Mouse (Mus musculus): Measurements from ENCODE around the gene Brwd1. TPM values are rescaled to one million over a fixed set of nuclear protein-coding genes. Genes with fewer than 3 reads are reported as not detected.

Brwd1 gene
- polyA plus RNA-seq, 1 experiment from 2014 or later, result 130 TPM

DNA sequence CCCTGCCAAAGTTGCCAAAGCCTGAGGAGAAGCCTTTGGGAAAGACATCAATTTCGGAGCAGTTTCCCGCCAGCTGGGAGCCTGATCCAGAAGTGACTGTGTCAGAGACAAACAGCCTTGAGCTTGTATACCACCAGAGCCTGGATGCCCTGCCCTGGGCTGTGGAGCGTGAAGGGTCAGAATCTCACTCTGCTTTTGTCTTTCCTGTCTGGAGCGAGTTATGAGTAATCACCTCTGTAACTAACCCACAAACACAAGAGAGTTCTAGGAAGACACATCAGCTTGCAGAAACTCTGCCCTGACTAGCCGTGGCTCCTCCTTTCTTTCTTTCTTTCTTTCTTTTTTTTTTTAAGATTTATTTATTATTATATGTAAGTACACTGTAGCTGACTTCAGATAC, 13.6 kb upstream of the Brwd1 start:
- DNase-seq (ENCODE audit: low spot score), result no peak
- Histone ChIP-seq H3K27ac (replicated peaks) (no peak overlapping the region), H3K36me3 (replicated peaks) (no peaks in the 10 kb centered on the region), H3K4me1 (peaks cover 8% of the 10 kb centered on the region), H3K4me3 (no peak overlapping the region), H3K27me3 (replicated peaks; ENCODE audit: low read depth, poor library complexity, severe bottlenecking) (no peaks in the 10 kb centered on the region), H3K9me3 (no peaks in the 10 kb centered on the region)
- 83% methylated on average over 5 of the region's 5 CpGs for WGBS

DNA sequence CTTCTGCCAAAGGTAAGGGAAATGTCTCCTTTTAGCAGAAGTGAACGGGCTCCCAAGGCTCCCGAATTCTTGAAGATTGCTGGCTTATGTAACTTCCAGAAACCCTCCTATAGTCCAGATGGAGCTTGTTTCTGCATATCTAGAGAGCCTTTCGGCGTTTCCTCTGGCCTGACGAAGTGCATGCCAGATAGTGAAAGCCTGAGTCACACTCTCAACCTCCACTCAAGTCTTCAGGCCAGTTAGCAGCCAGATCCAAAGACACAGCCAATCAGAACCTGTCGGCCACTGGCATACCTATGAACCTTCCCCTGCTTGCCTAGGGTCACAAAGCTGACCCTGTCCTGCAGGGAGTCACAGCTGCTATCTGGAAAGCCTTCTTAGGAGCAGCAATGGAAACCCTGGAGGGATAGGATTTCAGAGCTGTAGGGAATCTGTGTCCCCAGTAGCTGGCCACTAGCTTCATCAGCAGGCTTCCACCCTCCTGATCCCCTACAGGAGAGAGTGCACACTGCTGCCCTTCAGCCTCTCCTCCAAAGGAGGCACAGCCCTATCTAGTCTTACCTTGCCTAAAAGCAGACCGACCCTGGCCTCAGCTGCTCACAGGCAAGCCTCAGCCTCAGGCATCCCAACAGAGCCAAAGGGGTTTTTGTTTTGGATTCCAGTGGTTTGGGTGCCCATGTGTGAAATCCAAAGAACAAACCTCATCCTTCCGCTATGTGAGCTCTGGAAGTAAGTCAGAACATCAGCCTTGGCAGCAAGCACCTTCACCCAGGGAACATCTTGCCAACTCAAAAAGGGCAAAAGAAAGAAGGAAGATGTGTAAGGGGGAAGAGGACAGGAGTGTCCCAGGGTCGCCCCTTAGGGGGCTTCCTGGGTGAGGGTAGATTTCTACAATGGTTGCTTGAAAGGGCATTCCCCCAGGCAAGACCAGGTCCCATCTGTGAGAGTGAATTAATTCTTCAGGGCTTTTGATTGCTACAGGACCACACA, 9.5 kb upstream of the Brwd1 start:
- Histone ChIP-seq H3K36me3 (replicated peaks) (no peaks in the 10 kb centered on the region), H3K4me1 (peaks cover 30% of the 10 kb centered on the region), H3K9me3 (no peaks in the 10 kb centered on the region), H3K4me3 (no peak overlapping the region), H3K27ac (replicated peaks) (no peak overlapping the region), H3K27me3 (replicated peaks; ENCODE audit: low read depth, poor library complexity, severe bottlenecking) (no peaks in the 10 kb centered on the region)
- DNase-seq (ENCODE audit: low spot score), result no peak
- WGBS, result 61% methylated on average over 9 of the region's 9 CpGs

DNA sequence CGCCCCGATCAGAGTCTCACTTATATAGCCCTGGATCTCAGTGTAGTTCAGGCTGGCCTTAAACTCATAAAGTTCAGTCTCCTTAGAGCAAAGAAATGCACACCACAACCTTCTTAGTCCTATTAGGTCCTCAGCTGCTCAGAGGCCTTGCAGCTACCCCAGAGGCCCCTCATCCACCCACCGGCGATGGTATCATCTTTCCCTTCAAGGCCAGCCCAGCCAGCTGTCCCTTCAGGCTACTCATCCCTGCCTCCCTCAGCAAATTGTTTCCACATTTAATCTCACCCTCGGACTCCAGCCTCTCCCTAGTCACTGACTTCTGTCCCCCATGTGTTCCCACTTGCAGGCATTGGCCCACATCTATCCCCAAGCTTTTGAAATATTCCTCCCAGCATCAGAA, 5.8 kb upstream of the Brwd1 start:
- DNase-seq (ENCODE audit: low spot score), result peak; percentile 57
- Histone ChIP-seq H3K9me3 (no peaks in the 10 kb centered on the region), H3K27ac (replicated peaks) (no peak overlapping the region), H3K4me1 (peaks cover 37% of the 10 kb centered on the region), H3K36me3 (replicated peaks) (no peaks in the 10 kb centered on the region), H3K27me3 (replicated peaks; ENCODE audit: low read depth, poor library complexity, severe bottlenecking) (no peaks in the 10 kb centered on the region), H3K4me3 (no peak overlapping the region)
- 57% methylated on average over 5 of the region's 5 CpGs for WGBS

DNA sequence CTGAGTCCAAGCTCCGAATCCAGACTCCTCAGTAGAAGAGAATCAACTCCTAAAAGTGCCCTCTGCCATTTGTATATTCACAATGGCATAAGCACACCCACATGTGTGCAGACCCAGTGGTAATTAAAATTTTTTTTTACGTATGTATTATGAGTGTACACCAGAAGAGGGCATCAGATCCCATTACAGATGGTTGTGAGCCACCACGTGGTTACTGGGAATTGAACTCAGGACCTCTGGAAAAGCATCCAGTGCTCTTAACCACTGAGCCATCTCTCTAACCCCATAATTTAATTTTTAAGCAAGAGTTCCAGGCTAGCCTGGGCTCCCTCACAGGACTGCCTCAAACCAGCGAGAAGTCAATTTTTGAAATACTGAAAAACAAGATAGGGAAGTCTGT, 5.1 kb upstream of the Brwd1 start:
- Histone ChIP-seq H3K4me3 (no peak overlapping the region), H3K27me3 (replicated peaks; ENCODE audit: low read depth, poor library complexity, severe bottlenecking) (no peaks in the 10 kb centered on the region), H3K9me3 (no peaks in the 10 kb centered on the region), H3K27ac (replicated peaks) (no peak overlapping the region), H3K36me3 (replicated peaks) (no peaks in the 10 kb centered on the region), H3K4me1 (peaks cover 43% of the 10 kb centered on the region)
- no peak for DNase-seq (ENCODE audit: low spot score)
- 77% methylated on average over 4 of the region's 4 CpGs for WGBS

DNA sequence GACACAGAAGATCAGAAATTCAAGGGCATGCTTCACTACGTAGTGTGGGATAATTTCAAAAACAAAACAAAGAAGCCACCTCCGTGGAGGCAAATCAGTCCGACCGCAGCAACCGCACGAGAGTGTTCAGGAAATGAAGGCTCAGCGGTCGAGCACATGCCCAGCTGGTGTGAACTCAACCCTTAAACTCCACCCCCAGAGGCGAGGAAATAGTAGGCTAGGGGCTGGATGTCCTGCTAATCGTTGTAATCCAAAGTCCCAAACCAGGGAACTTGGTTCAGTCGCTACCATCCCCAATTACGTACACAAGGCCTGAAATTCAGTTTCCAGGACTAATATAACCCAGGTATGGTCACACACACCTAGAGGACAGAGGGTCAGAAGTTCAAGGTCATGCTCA, 4.7 kb upstream of the Brwd1 start:
- no peaks in the 10 kb centered on the region for H3K27me3 ChIP-seq (replicated peaks; ENCODE audit: low read depth, poor library complexity, severe bottlenecking)
- peaks cover 41% of the 10 kb centered on the region for H3K4me1 ChIP-seq
- H3K9me3 ChIP-seq, result no peaks in the 10 kb centered on the region
- no peak overlapping the region for H3K4me3 ChIP-seq
- H3K36me3 ChIP-seq (replicated peaks), result no peaks in the 10 kb centered on the region
- no peak for DNase-seq (ENCODE audit: low spot score)
- WGBS, result 79% methylated on average over 12 of the region's 12 CpGs
- H3K27ac ChIP-seq (replicated peaks), result no peak overlapping the region

DNA sequence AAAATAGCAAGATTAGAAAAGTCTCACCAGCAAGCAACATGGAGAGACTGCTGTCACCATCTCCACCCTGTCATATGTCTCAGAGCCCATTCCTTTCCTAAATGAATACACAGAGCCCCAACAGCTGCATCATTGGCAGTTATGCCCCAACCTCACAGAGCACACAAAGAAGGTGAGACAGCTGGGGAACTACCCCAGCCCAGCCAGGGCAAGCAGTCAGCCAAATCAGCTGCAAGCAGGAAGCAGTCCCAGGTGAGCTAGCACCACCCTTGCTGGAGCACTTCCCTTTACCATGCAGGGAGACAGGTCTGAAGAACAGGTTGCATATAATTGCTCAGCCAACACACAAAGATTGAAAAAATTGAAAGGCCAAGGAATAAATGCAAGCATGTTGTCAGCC, 3.3 kb upstream of the Brwd1 start:
- no peak overlapping the region for H3K27ac ChIP-seq (replicated peaks)
- DNase-seq (ENCODE audit: low spot score), result no peak
- H3K4me3 ChIP-seq, result no peak overlapping the region
- no peaks in the 10 kb centered on the region for H3K27me3 ChIP-seq (replicated peaks; ENCODE audit: low read depth, poor library complexity, severe bottlenecking)
- H3K4me1 ChIP-seq, result peaks cover 43% of the 10 kb centered on the region
- peaks cover 4% of the 10 kb centered on the region for H3K36me3 ChIP-seq (replicated peaks)
- H3K9me3 ChIP-seq, result no peaks in the 10 kb centered on the region

DNA sequence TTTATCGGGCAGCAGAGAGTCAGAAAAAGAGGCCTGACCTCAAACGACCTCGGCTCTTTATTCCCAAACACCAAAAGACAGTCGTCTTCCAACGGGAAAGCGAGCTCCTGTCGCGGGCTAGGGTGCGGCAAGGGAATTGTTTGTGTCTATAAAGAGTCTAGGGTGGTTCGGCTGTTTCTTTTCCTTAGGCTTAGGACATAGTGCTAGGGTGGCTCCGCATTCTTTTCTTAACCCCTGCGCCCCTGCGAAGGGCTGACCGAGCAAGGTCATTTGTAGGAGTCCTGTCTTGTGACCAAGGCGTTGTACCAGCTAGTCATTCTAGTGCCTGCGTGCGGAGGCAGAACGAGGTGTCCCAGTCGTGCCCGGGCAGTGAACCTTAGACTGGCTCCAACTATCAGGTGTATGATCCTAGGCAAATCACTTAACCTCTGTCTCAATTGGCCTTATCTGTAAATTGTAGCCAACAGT, 887 bp upstream of the Brwd1 start:
- no peak for DNase-seq (ENCODE audit: low spot score)
- Histone ChIP-seq H3K4me1 (peaks cover 31% of the 10 kb centered on the region), H3K27ac (replicated peaks) (peak overlapping the region; percentile 97), H3K36me3 (replicated peaks) (peaks cover 28% of the 10 kb centered on the region), H3K9me3 (no peaks in the 10 kb centered on the region), H3K27me3 (replicated peaks; ENCODE audit: low read depth, poor library complexity, severe bottlenecking) (no peaks in the 10 kb centered on the region), H3K4me3 (peak overlapping the region; percentile 99)
- WGBS, result 5% methylated on average over 20 of the region's 20 CpGs

DNA sequence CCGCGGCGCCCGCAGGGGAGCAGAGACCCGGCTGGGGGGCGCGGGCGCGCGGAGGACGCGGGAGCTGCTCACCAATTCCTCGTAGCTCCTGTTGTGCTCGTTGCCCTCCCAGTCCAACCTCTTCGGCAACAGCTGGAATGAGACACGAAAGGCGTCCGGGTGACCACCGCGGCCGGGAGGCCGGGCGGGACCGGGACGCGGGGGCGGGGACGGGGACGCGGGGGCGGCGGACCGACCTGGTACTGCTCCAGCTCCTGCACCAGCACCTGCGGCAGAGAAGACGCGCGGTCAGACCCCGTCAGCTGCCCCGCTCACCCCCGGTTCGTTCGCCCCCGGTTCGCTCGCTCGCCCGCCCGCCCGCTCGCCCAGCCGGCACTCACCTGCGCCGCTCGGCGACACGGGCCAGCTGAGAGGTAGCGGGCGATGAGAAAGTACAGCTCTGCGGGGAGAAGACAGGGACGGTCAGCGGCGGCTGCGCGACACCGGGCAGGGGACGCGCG, 534 bp downstream of the Brwd1 start:
- Histone ChIP-seq H3K27me3 (replicated peaks; ENCODE audit: low read depth, poor library complexity, severe bottlenecking) (no peaks in the 10 kb centered on the region), H3K36me3 (replicated peaks) (peaks cover 42% of the 10 kb centered on the region), H3K9me3 (no peaks in the 10 kb centered on the region), H3K4me3 (peak overlapping the region; percentile 99), H3K4me1 (peaks cover 26% of the 10 kb centered on the region), H3K27ac (replicated peaks) (peak overlapping the region; percentile 97)
- 1% methylated on average over 68 of the region's 68 CpGs for WGBS
- no peak for DNase-seq (ENCODE audit: low spot score)

GRCm38 (mm10) chr16:96081331-96081730, 995 bp downstream of the Brwd1 start:
- H3K27ac ChIP-seq (replicated peaks), result peak overlapping the region; percentile 97
- H3K27me3 ChIP-seq (replicated peaks; ENCODE audit: low read depth, poor library complexity, severe bottlenecking), result no peaks in the 10 kb centered on the region
- H3K4me1 ChIP-seq, result peaks cover 26% of the 10 kb centered on the region
- H3K9me3 ChIP-seq, result no peaks in the 10 kb centered on the region
- DNase-seq (ENCODE audit: low spot score), result peak; percentile 92
- peaks cover 47% of the 10 kb centered on the region for H3K36me3 ChIP-seq (replicated peaks)
- peak overlapping the region; percentile 99 for H3K4me3 ChIP-seq
- 2% methylated on average over 28 of the region's 28 CpGs for WGBS

DNA sequence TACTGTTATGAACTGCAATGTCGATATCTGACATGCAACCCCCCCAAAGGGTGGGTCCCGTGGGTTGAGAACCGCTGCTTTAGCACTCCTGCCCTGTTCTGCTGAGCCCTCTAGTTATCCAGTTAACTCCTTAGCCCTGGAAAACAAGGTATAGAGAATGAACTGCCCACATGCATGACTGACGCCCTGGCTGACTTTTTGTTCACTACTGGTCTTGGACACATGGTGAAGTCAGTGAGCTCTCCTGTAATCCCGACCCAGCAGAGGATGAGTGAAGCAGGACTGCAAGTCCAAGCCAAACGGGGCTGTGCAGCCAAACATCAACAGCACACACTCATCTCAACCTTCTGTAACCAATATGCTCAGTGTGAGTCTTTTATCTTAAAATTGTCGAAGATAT, 1.8 kb downstream of the Brwd1 start:
- no peak overlapping the region for H3K27ac ChIP-seq (replicated peaks)
- no peaks in the 10 kb centered on the region for H3K9me3 ChIP-seq
- 89% methylated on average over 7 of the region's 7 CpGs for WGBS
- H3K36me3 ChIP-seq (replicated peaks), result peaks cover 55% of the 10 kb centered on the region
- peaks cover 26% of the 10 kb centered on the region for H3K4me1 ChIP-seq
- H3K27me3 ChIP-seq (replicated peaks; ENCODE audit: low read depth, poor library complexity, severe bottlenecking), result no peaks in the 10 kb centered on the region
- peak overlapping the region; percentile 99 for H3K4me3 ChIP-seq
- no peak for DNase-seq (ENCODE audit: low spot score)

DNA sequence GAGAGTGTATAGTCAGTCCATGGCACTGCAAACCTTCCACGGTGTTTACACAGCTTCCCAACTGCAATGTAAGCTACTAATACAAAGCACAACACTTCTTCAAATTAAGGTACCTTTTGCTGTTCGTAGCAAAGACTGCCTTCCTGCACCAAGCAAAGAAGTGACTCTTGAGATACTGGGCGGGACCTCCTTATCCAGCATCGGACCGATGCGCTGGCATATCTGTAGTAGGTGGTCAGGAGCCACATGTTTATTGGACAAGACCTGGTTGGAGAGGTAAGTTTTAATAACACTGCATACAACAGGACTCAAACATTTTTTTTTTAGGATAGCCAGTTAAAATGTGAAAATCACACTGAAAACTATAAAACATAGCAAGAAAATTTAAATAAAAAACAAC, 14.0 kb downstream of the Brwd1 start:
- Histone ChIP-seq H3K27ac (replicated peaks) (no peak overlapping the region), H3K27me3 (replicated peaks; ENCODE audit: low read depth, poor library complexity, severe bottlenecking) (no peaks in the 10 kb centered on the region), H3K9me3 (no peaks in the 10 kb centered on the region), H3K36me3 (replicated peaks) (peaks cover 98% of the 10 kb centered on the region), H3K4me1 (no peaks in the 10 kb centered on the region), H3K4me3 (no peak overlapping the region)
- 95% methylated on average over 6 of the region's 6 CpGs for WGBS
- no peak for DNase-seq (ENCODE audit: low spot score)

DNA sequence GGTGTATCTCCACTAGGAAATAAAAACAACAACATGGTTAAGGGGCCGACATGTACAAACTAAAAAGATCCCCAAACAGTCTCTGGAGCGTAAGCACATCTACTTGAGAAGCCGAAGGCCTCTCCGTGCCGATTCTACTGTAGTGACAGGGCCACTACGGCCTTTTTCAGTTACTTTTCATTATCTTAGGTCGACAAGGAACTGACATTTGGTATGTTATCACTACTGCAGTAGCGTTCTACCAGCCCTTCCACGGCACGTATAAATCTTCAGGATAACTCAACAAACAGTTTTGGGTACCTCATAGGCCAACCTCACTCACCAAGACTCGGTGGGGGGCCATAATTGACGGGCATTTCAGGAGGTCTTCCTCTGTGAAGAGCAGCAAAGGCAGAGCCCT, 16.2 kb downstream of the Brwd1 start:
- Histone ChIP-seq H3K27ac (replicated peaks) (no peak overlapping the region), H3K9me3 (no peaks in the 10 kb centered on the region), H3K36me3 (replicated peaks) (peaks cover 98% of the 10 kb centered on the region), H3K27me3 (replicated peaks; ENCODE audit: low read depth, poor library complexity, severe bottlenecking) (no peaks in the 10 kb centered on the region), H3K4me1 (no peaks in the 10 kb centered on the region), H3K4me3 (no peak overlapping the region)
- 94% methylated on average over 12 of the region's 12 CpGs for WGBS
- DNase-seq (ENCODE audit: low spot score), result no peak

- DNase-seq (ENCODE audit: low spot score), result no peak
- H3K36me3 ChIP-seq (replicated peaks), result peaks cover 100% of the 10 kb centered on the region
- no peak overlapping the region for H3K4me3 ChIP-seq
- no peaks in the 10 kb centered on the region for H3K4me1 ChIP-seq
- 94% methylated on average over 6 of the region's 6 CpGs for WGBS
- no peaks in the 10 kb centered on the region for H3K27me3 ChIP-seq (replicated peaks; ENCODE audit: low read depth, poor library complexity, severe bottlenecking)
- no peaks in the 10 kb centered on the region for H3K9me3 ChIP-seq
- H3K27ac ChIP-seq (replicated peaks), result no peak overlapping the region
Observed at GRCm38 (mm10) chr16:96064649-96065048, 17.7 kb downstream of the Brwd1 start.
